Mouse (Mus musculus) megakaryocyte, embryonic 14.5 days (primary cell): ENCODE measurements around the gene Pdxdc1.

Experiments
- FLI1 ChIP-seq: IDR thresholded peaks from 2 replicates; pipeline ENCODE4 v1.6.1; 2012; ENCODE audit warnings: low read length, inconsistent platforms, mixed read lengths
- GATA1 ChIP-seq: IDR thresholded peaks from 3 replicates; pipeline ENCODE4 v1.6.1; 2012; ENCODE audit warnings: mixed read lengths, low read length, inconsistent platforms, borderline replicate concordance

- no peak for TF ChIP-seq FLI1
- no peak for TF ChIP-seq GATA1
Measured at GRCm38 (mm10) chr16:13894097-13894496, 8.8 kb downstream of the Pdxdc1 start.
